Mouse (Mus musculus): Measurements from ENCODE around the gene Mical2. TPM values are rescaled to one million over a fixed set of nuclear protein-coding genes. Genes with fewer than 3 reads are reported as not detected.

Gene Mical2
- total and polyA plus RNA-seq, 2 experiments from 2014 or later = 18.3 to 28.6 TPM

DNA sequence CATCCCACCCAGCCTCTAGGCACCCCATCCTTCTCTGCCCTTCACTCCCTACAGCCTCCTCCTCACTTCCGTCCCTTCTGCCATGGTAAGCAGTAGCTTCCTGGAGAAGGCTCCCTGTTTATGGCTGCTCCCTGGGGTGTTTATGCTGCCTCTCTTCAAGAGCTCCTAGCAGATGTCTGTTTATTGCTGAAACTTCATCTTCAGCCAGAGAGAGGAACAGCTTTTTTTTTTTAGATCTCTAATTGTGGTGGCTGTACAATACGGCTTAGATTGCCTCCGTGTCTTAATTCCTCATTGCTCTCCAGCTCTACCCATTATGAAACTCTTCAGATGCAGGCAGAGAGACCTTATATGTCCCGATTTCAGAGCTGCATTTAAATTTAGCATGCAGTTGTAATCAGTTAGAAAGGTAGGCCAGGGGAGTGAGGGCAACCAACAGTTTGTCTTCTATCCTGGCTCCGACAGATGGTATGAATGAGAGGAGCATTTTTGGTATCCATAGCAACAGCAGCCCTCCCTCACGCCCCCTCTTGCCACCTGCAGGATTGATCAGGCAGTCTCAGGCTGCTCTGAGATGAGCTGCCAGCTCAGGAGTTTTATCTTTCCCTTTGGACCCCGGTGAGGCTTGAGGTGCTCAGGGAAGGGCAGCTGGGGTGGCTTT is 7.8 kb downstream of the Mical2 start:
- peak; percentile 89 for ATAC-seq
- Histone ChIP-seq H3K27me3 (ENCODE audit: insufficient read depth, low read length) (no peaks in the 10 kb centered on the region), H3K36me3 (ENCODE audit: insufficient read depth) (peaks cover 2% of the 10 kb centered on the region; the same call in 1 of the 2 replicates), H3K4me3 (ENCODE audit: low read depth, low read length) (no peak overlapping the region), H3K4me1 (ENCODE audit: insufficient read depth) (peaks cover 26% of the 10 kb centered on the region), H3K9ac (no peak overlapping the region), H3K9me3 (ENCODE audit: low read length) (no peaks in the 10 kb centered on the region), H3K4me2 (ENCODE audit: low read depth) (peak overlapping the region; percentile 29), H3K27ac (ENCODE audit: low read depth, low read length) (peak overlapping the region; percentile 80)
- TF ChIP-seq CTCF (IDR thresholded peaks at IDR 0.05; ENCODE audit: low read depth) = peak; percentile 62
- 14% methylated on average over 7 of the region's 7 CpGs for WGBS
- DNase-seq = peak; percentile 87

DNA sequence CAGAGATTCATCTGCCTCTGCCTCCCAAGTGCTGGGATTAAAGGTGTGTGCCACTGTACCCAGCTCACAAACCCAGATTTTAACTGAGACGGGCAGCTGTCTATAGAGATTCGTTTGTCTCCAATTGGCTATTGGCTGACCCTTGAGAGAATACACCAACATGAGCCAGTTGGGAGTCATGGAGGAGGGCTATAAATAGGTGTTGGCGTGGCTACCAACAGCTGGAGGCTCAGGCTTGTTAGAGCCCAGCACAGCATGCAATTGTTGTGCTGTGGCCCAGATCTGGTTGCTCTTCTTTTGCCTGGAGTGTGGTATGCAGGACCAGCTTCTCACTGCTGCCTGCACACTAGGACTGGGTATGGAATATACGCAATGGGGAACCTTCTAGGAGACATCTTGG is 8.8 kb downstream of the Mical2 start:
- no peak for ATAC-seq
- Histone ChIP-seq H3K9me3 (ENCODE audit: low read length) (no peaks in the 10 kb centered on the region), H3K4me2 (ENCODE audit: low read depth) (no peak overlapping the region), H3K4me3 (ENCODE audit: low read depth, low read length) (no peak overlapping the region), H3K27me3 (ENCODE audit: insufficient read depth, low read length) (no peaks in the 10 kb centered on the region), H3K27ac (ENCODE audit: low read depth, low read length) (peak overlapping the region; percentile 80), H3K4me1 (ENCODE audit: insufficient read depth) (peaks cover 26% of the 10 kb centered on the region), H3K36me3 (ENCODE audit: insufficient read depth) (peaks cover 2% of the 10 kb centered on the region; the same call in 1 of the 2 replicates), H3K9ac (no peak overlapping the region)
- TF ChIP-seq CTCF (IDR thresholded peaks at IDR 0.05; ENCODE audit: low read depth) = no peak
- DNase-seq = no peak
- WGBS = 58% methylated on average over 4 of the region's 4 CpGs

DNA sequence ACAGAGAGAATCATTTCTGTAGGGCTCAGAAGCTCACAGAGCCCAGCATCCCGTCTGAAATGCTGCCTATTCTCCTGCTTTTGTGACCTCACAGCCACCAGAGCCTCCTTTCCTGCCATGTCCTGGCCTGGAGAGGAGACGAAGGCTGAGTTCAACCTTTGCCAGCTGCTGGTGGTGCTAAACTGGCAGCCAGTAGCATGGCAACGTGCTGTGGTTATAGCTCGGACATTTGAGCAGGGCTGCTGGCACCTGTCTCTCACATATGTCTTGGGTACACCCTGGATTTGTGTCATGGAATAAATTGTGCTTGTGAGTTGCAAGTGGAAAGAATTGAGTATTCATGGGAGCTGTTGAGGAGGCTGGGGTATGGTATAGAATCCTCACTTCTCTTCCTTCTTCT is 9.8 kb downstream of the Mical2 start:
- Histone ChIP-seq H3K27me3 (ENCODE audit: insufficient read depth, low read length) (no peaks in the 10 kb centered on the region), H3K9ac (no peak overlapping the region), H3K4me1 (ENCODE audit: insufficient read depth) (peaks cover 26% of the 10 kb centered on the region), H3K4me3 (ENCODE audit: low read depth, low read length) (no peak overlapping the region), H3K27ac (ENCODE audit: low read depth, low read length) (peak overlapping the region; percentile 36; the same call in 1 of the 2 replicates), H3K9me3 (ENCODE audit: low read length) (no peaks in the 10 kb centered on the region), H3K4me2 (ENCODE audit: low read depth) (no peak overlapping the region), H3K36me3 (ENCODE audit: insufficient read depth) (peaks cover 2% of the 10 kb centered on the region; the same call in 1 of the 2 replicates)
- DNase-seq (no peak), ATAC-seq (no peak)
- WGBS = 54% methylated on average over 4 of the region's 4 CpGs
- TF ChIP-seq CTCF (IDR thresholded peaks at IDR 0.05; ENCODE audit: low read depth) = no peak

DNA sequence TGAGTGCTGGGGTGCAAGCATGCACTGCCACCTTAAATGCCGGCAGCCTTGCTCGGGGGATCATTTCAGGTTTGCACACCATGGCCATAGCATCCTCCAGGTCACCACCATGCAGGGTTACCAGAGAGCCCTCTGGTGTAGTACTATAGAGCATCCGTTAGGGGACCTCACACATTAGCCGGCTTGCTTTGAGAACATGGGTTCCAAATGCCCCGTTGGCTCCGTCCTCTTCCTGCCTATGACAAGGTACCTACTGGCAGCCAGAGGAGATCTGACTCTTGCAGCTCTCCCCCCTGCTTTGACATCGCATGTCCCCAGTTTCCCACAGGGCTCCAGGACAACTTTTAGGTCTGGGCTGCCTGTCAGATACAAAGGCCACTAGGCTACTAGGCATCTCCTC is 11.6 kb downstream of the Mical2 start:
- 89% methylated on average over 7 of the region's 7 CpGs for WGBS
- Histone ChIP-seq H3K9ac (no peak overlapping the region), H3K4me2 (ENCODE audit: low read depth) (no peak overlapping the region), H3K27me3 (ENCODE audit: insufficient read depth, low read length) (no peaks in the 10 kb centered on the region), H3K4me1 (ENCODE audit: insufficient read depth) (peaks cover 26% of the 10 kb centered on the region), H3K9me3 (ENCODE audit: low read length) (no peaks in the 10 kb centered on the region), H3K4me3 (ENCODE audit: low read depth, low read length) (no peak overlapping the region), H3K27ac (ENCODE audit: low read depth, low read length) (no peak overlapping the region), H3K36me3 (ENCODE audit: insufficient read depth) (peaks cover 2% of the 10 kb centered on the region; the same call in 1 of the 2 replicates)
- no peak for TF ChIP-seq CTCF (IDR thresholded peaks at IDR 0.05; ENCODE audit: low read depth)
- DNase-seq = no peak
- no peak for ATAC-seq

DNA sequence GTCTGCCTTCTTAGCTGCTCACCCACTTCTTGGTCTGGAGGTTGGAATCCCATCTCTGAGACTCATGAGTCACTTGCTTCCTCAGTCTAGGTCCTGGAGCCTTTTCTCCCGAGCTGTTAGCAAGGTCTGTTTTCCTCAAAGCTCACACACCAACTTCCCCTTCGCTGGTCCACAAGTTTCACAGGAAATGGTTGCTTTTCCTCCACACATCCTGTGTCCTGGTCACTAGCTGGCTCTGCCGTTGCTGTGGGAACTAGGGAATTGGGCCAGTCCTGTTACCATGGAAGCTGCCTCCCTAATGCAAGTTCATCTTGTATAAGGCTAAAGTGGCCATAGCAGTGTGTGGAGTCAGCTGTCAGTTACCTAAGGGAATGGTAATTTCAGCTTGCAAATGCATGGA is 12.2 kb downstream of the Mical2 start:
- Histone ChIP-seq H3K36me3 (ENCODE audit: insufficient read depth) (peaks cover 2% of the 10 kb centered on the region; the same call in 1 of the 2 replicates), H3K9ac (no peak overlapping the region), H3K4me3 (ENCODE audit: low read depth, low read length) (no peak overlapping the region), H3K4me1 (ENCODE audit: insufficient read depth) (peaks cover 22% of the 10 kb centered on the region), H3K27me3 (ENCODE audit: insufficient read depth, low read length) (no peaks in the 10 kb centered on the region), H3K4me2 (ENCODE audit: low read depth) (no peak overlapping the region), H3K27ac (ENCODE audit: low read depth, low read length) (no peak overlapping the region), H3K9me3 (ENCODE audit: low read length) (no peaks in the 10 kb centered on the region)
- 45% methylated on average over 3 of the region's 3 CpGs for WGBS
- no peak for TF ChIP-seq CTCF (IDR thresholded peaks at IDR 0.05; ENCODE audit: low read depth)
- DNase-seq (peak; percentile 31), ATAC-seq (no peak)

DNA sequence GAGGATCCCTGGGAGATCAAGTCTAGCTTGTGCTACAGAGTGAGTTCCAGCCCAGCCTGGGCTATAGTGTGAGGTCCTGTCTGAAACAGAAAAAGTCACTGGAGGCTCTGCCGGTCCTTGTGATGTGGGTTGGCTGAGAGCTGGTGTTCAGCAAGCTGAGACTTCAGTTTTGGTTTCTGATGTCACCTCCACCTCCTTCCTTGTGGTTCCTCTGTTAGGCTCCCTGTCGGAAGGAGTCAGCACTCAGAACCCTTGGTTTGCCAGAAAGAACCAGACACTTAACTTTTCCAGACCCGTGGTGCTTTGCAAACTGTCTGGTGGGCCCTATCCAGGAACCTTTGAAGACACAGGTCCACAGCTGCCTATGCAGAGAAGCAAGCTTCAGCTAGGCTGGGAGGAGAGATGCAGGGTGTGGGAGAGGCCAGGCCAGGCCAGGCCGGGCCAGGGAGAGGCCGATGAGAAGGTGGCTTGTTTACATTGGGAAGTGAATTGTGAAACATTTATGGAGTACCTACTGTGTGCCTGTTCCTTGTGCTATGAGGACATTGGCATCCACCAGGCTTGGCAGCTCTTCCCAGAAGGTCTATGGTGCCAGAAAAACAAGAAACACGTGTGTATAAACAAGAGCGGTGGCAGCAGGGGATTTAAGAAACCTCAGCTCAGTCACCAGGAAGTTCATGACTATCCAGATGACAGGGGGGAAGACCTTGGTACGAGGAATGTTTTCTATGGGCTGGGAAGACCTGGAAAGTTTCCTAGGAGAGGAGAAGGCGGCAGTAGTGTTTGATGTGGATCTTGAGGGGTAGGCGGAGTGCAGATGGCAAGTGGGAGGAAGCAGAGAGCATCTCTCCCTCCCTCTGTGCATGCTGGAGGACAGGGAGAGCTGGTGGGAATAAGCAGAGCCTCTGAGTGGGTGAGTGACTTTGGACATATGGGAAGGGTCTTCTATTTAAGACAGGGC is 13.4 kb downstream of the Mical2 start:
- H3K4me1 ChIP-seq (ENCODE audit: insufficient read depth) = peaks cover 11% of the 10 kb centered on the region
- no peak overlapping the region for H3K4me3 ChIP-seq (ENCODE audit: low read depth, low read length)
- H3K27ac ChIP-seq (ENCODE audit: low read depth, low read length) = no peak overlapping the region
- WGBS = 68% methylated on average over 10 of the region's 10 CpGs
- no peaks in the 10 kb centered on the region for H3K27me3 ChIP-seq (ENCODE audit: insufficient read depth, low read length)
- no peak overlapping the region for H3K9ac ChIP-seq
- DNase-seq (no peak), ATAC-seq (no peak)
- no peaks in the 10 kb centered on the region for H3K9me3 ChIP-seq (ENCODE audit: low read length)
- H3K4me2 ChIP-seq (ENCODE audit: low read depth) = no peak overlapping the region
- H3K36me3 ChIP-seq (ENCODE audit: insufficient read depth) = peaks cover 2% of the 10 kb centered on the region; the same call in 1 of the 2 replicates
- TF ChIP-seq CTCF (IDR thresholded peaks at IDR 0.05; ENCODE audit: low read depth) = no peak

DNA sequence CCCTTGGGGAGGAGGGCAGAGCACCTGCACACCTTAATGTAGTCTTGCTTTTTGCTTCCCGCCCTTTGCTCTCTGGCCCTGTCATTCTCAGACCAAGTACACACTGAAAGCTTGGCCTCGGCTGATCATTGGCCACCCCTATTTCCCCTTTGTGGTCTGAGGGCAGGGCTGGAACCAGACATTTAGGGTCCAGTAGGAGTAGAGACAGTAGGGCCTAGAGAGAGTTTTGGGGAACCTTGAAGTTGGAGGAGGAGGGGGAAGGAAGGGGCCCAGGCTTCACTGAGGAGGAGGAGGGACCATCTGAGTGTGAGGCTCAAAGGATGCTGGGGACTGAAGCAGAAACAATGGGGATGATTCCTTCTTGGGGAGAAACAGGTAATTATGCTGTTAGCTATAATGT is 15.1 kb downstream of the Mical2 start:
- 91% methylated on average over 2 of the region's 2 CpGs for WGBS

More for the DNA sequence above, 15.1 kb downstream of the Mical2 start:
- Histone ChIP-seq H3K4me2 (ENCODE audit: low read depth) (no peak overlapping the region), H3K9me3 (ENCODE audit: low read length) (no peaks in the 10 kb centered on the region), H3K4me1 (ENCODE audit: insufficient read depth) (no peaks in the 10 kb centered on the region), H3K4me3 (ENCODE audit: low read depth, low read length) (no peak overlapping the region), H3K36me3 (ENCODE audit: insufficient read depth) (peaks cover 2% of the 10 kb centered on the region; the same call in 1 of the 2 replicates), H3K9ac (no peak overlapping the region), H3K27me3 (ENCODE audit: insufficient read depth, low read length) (no peaks in the 10 kb centered on the region), H3K27ac (ENCODE audit: low read depth, low read length) (peak overlapping the region; percentile 62)
- DNase-seq = no peak
- TF ChIP-seq CTCF (IDR thresholded peaks at IDR 0.05; ENCODE audit: low read depth) = no peak
- ATAC-seq = no peak
